Mouse (Mus musculus) embryonic facial prominence, embryonic 15.5 days (tissue): ENCODE measurements around the gene Naa15. TPM values are rescaled to one million over a fixed set of nuclear protein-coding genes. Genes with fewer than 3 reads are reported as not detected.

Experiments used
- ATAC-seq: fragments of 200-750 bp; cut with Nextera tagmentation; 2 replicates; pipeline ENCODE4 v1.8.0; 2017; ENCODE audit warnings: low read depth, moderate TSS enrichment; ENCODE audit not compliant: insufficient number of reproducible peaks, low FRiP score, low TSS enrichment
- H3K27ac ChIP-seq: fragments of 300-500 bp; sonication (generic); replicated peaks from 2 replicates; pipeline ENCODE4 v1.5.1; 2015; ENCODE audit warnings: mild to moderate bottlenecking, inconsistent platforms
- H3K27me3 ChIP-seq: fragments of 300-500 bp; sonication (generic); 2 replicates; pipeline ENCODE4 v1.6.1; 2015; ENCODE audit warnings: inconsistent platforms
- H3K36me3 ChIP-seq: fragments of 300-500 bp; sonication (generic); 2 replicates; pipeline ENCODE4 v1.6.1; 2015; ENCODE audit warnings: mild to moderate bottlenecking, inconsistent platforms
- H3K4me1 ChIP-seq: fragments of 300-500 bp; sonication (generic); 2 replicates; pipeline ENCODE4 v1.6.1; 2015; ENCODE audit warnings: inconsistent platforms
- H3K4me2 ChIP-seq: fragments of 300-500 bp; sonication (generic); replicated peaks from 2 replicates; pipeline ENCODE4 v1.6.1; 2015; ENCODE audit warnings: mild to moderate bottlenecking, inconsistent platforms
- H3K4me3 ChIP-seq: fragments of 300-500 bp; sonication (generic); replicated peaks from 2 replicates; pipeline ENCODE4 v1.5.1; 2015; ENCODE audit warnings: mild to moderate bottlenecking, inconsistent platforms
- H3K9ac ChIP-seq: fragments of 300-500 bp; sonication (generic); 2 replicates; pipeline ENCODE4 v1.6.1; 2015; ENCODE audit warnings: inconsistent platforms
- H3K9me3 ChIP-seq: fragments of 300-500 bp; sonication (generic); replicated peaks from 2 replicates; pipeline ENCODE4 v1.6.1; 2016; ENCODE audit warnings: inconsistent platforms
- WGBS: fragments of 180-500 bp; shearing (Covaris S2); methylation state at CpG from one replicate; pipeline ENCODE4 v1.1.7; 2015; 5-methylcytosine and 5-hydroxymethylcytosine counted together
- polyA plus RNA-seq: library from polyadenylated mRNA; unstranded; fragments of >200 nt; fragmentation: Nextera tagmentation; extraction: Ambion mirVana; gene quantifications from 2 replicates; pipeline ENCODE4 v1.2.1, GENCODE M21; 2015

The Naa15 gene
- polyA plus RNA-seq, 1 experiment from 2014 or later = 41.4 TPM

GRCm38 (mm10) chr3:51434871-51435595, 20.1 kb downstream of the Naa15 start:
- no peak overlapping the region for H3K9ac ChIP-seq
- no peak overlapping the region for H3K4me3 ChIP-seq
- 90% methylated on average over 3 of the region's 3 CpGs for WGBS
- no peak overlapping the region for H3K4me2 ChIP-seq
- peaks cover 7% of the 10 kb centered on the region; the same call in 1 of the 2 replicates for H3K36me3 ChIP-seq
- no peaks in the 10 kb centered on the region for H3K9me3 ChIP-seq
- no peaks in the 10 kb centered on the region for H3K4me1 ChIP-seq
- no peak overlapping the region for H3K27ac ChIP-seq
- no peak for ATAC-seq
- H3K27me3 ChIP-seq = no peaks in the 10 kb centered on the region

GRCm38 (mm10) chr3:51468530-51468929, 53.6 kb downstream of the Naa15 start:
- H3K27ac ChIP-seq = no peak overlapping the region
- peaks cover 73% of the 10 kb centered on the region for H3K36me3 ChIP-seq
- no peak for ATAC-seq
- no peaks in the 10 kb centered on the region for H3K27me3 ChIP-seq
- no peaks in the 10 kb centered on the region for H3K9me3 ChIP-seq
- no peaks in the 10 kb centered on the region for H3K4me1 ChIP-seq
- H3K4me2 ChIP-seq = no peak overlapping the region
- no peak overlapping the region for H3K4me3 ChIP-seq
- WGBS = 78% methylated on average over 2 of the region's 2 CpGs
- H3K9ac ChIP-seq = no peak overlapping the region

DNA sequence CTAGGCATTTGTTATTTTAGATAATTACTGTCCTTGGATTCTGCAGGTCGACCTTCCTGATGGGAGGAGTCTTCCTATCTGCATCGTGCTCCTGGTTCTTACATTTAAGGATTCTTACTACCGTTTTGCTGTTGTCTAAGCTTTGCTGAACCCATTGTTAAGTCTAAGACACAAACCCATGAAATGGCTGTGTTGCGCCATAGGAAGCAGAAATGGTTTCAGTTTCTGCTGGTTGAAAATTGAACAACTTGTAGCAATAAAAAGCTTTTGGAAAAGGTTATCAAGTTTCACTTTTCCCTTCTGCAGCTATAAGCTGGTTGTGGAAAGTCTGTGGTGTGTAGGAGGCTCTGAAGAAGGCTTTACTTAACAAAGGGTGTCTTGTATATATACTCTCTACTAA, 60.8 kb downstream of the Naa15 start:
- Histone ChIP-seq H3K36me3 (peaks cover 30% of the 10 kb centered on the region), H3K27me3 (no peaks in the 10 kb centered on the region), H3K9ac (no peak overlapping the region), H3K27ac (no peak overlapping the region), H3K4me2 (no peak overlapping the region), H3K4me1 (no peaks in the 10 kb centered on the region), H3K4me3 (no peak overlapping the region), H3K9me3 (no peaks in the 10 kb centered on the region)
- WGBS = 66% methylated on average over 4 of the region's 4 CpGs
- ATAC-seq = no peak

GRCm38 (mm10) chr3:51479893-51480292, 64.9 kb downstream of the Naa15 start:
- Histone ChIP-seq H3K27ac (no peak overlapping the region), H3K9me3 (no peaks in the 10 kb centered on the region), H3K4me3 (no peak overlapping the region), H3K9ac (no peak overlapping the region), H3K36me3 (peaks cover 3% of the 10 kb centered on the region; the same call in 1 of the 2 replicates), H3K4me1 (peaks cover 7% of the 10 kb centered on the region), H3K27me3 (no peaks in the 10 kb centered on the region), H3K4me2 (no peak overlapping the region)
- no peak for ATAC-seq
- WGBS = 62% methylated on average over 2 of the region's 2 CpGs

DNA sequence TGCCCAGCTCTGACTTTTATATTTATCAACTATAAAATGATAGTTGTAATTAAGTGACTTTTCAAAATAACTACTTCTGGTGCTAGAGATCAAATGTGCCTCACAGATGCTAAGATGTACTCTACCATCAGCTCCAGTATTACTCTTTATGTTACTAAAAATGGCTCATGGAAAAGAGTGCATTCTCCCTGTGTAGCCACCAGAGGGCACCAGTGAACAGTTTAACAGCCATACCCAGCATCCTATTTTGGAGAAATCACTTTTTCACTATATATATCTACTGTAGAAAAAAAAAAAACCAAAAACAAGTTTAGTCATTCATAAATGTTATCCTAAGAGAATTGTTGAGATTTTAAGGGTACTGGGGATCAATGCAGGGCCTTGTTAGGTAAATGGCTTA, 66.1 kb downstream of the Naa15 start:
- H3K27me3 ChIP-seq = no peaks in the 10 kb centered on the region
- H3K4me3 ChIP-seq = no peak overlapping the region
- ATAC-seq = no peak
- H3K27ac ChIP-seq = no peak overlapping the region
- H3K4me2 ChIP-seq = no peak overlapping the region
- H3K9me3 ChIP-seq = no peaks in the 10 kb centered on the region
- no peak overlapping the region for H3K9ac ChIP-seq
- H3K4me1 ChIP-seq = peaks cover 19% of the 10 kb centered on the region
- H3K36me3 ChIP-seq = no peaks in the 10 kb centered on the region

- Histone ChIP-seq H3K4me3 (no peak overlapping the region), H3K9ac (no peak overlapping the region), H3K4me1 (peaks cover 19% of the 10 kb centered on the region), H3K27me3 (no peaks in the 10 kb centered on the region), H3K27ac (no peak overlapping the region), H3K36me3 (no peaks in the 10 kb centered on the region), H3K4me2 (no peak overlapping the region), H3K9me3 (no peaks in the 10 kb centered on the region)
- WGBS = 50% methylated on average over 3 of the region's 3 CpGs
- no peak for ATAC-seq
These were observed 66.9 kb downstream of the Naa15 start for GRCm38 (mm10) chr3:51481881-51482280.

DNA sequence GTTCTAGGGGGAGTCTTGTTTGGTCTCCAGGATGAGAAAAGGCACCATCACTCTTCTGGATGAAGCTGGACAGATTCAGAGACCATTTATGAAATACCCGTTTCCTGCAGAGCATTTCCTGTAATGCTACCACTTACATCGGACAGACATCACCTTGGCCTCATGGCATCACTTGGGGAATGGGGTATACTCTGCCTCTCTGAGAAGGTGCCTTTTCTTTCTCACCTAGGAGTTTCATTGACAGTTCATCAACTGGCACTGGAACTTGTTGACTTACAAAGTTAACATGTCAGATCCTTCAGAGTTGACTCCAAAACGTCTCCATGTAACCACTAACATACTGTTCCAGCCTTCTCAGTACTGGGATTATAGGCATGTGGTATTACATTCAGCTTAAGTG, 67.8 kb downstream of the Naa15 start:
- WGBS = 57% methylated on average over 3 of the region's 3 CpGs
- Histone ChIP-seq H3K4me3 (peak overlapping the region; percentile 87), H3K4me1 (peaks cover 19% of the 10 kb centered on the region), H3K27ac (peak overlapping the region; percentile 94), H3K9ac (0 out of 2 replicates have a peak overlapping the region, but pooled peaks have one; percentile 72), H3K9me3 (no peaks in the 10 kb centered on the region), H3K4me2 (peak overlapping the region; percentile 75), H3K36me3 (no peaks in the 10 kb centered on the region), H3K27me3 (no peaks in the 10 kb centered on the region)
- no peak for ATAC-seq

DNA sequence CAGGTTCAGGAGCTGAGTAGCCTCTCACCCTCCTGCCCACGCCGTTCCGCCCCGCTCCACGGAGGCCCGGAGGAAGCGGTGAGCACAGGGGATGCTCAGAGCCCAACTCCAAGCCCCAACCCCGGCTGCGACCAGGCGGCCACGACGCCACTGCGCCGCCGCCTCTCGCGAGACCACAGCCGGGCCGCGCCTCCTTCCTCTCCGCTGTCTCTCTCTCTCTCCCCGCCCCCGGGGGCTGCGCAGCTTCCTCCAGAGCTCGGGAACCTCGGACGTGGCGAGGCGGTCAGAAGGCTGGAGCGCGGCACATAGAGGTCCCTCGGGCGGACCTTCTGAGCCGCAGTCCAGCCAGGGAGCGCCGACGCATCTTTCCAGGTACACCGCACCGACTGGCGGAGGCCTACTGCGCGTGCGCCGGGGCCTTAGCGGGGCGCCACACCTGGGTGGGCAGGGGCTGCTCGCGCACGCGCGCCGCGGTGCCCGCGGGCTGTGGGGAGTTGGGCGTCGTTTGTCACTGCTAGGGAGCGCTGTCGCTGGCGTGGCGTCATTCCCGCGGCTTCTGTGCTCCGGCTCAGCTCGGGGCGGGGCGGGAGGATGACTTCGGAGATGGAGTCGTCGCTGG, 68.9 kb downstream of the Naa15 start, which contains the start of gene Rab33b:
Gene Rab33b, plus strand, starts transcription at position 180 of the 619 bp plus-strand sequence.
- Histone ChIP-seq H3K4me3 (peak within 1 kb of the TSS; percentile 87), H3K4me2 (peak within 1 kb of the TSS; percentile 75), H3K9me3 (no peaks in the 10 kb centered on the region), H3K9ac (peak within 1 kb of the TSS; percentile 72), H3K27me3 (no peaks in the 10 kb centered on the region), H3K4me1 (peaks cover 19% of the 10 kb centered on the region), H3K27ac (peak within 1 kb of the TSS; percentile 94), H3K36me3 (peaks cover 3% of the 10 kb centered on the region; the same call in 1 of the 2 replicates)
- peak; percentile 96 for ATAC-seq
- WGBS = under 1% methylated on average over 70 of the region's 70 CpGs

DNA sequence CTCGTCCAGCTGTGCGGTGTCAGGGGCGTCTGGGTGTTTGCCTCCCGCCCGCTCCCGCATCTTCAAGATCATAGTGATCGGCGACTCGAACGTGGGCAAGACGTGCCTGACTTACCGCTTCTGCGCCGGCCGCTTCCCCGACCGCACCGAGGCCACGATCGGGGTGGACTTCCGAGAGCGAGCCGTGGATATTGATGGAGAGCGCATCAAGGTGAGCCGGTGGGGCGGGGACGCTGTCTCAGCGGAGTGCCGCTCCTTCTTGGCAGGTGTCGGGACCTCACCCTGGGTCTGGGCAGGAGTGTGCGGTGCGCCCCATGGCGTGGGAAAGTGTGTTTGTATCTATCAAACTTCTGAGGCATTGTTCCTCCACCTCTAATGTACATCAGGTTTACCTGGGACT, 69.4 kb downstream of the Naa15 start:
- H3K4me2 ChIP-seq = peak overlapping the region; percentile 75
- no peaks in the 10 kb centered on the region for H3K9me3 ChIP-seq
- H3K4me1 ChIP-seq = peaks cover 19% of the 10 kb centered on the region
- peaks cover 3% of the 10 kb centered on the region; the same call in 1 of the 2 replicates for H3K36me3 ChIP-seq
- H3K4me3 ChIP-seq = peak overlapping the region; percentile 87
- H3K9ac ChIP-seq = peak overlapping the region; percentile 72
- peak overlapping the region; percentile 94 for H3K27ac ChIP-seq
- peak; percentile 12 for ATAC-seq
- H3K27me3 ChIP-seq = no peaks in the 10 kb centered on the region
- WGBS = 0% methylated on average over 33 of the region's 33 CpGs

DNA sequence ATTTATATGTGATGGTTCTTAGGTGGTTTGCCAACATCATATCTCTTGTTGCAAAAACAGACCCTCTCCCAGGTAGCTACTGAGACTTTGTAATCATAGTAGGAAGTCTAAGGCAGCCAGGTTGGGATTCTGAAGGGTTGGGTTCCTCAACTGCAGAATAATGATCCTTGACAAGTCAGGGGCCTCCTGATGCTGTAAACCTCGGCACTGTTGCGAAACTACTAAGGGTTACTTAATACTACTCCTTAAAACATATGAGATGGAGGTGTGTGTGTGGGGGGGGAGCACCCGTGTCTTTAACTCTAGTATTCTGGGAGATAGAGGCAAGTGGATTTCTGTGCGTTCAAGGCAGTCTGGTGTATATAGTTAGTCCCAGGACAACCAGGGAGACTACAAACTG, 70.4 kb downstream of the Naa15 start:
- Histone ChIP-seq H3K9ac (no peak overlapping the region), H3K36me3 (peaks cover 3% of the 10 kb centered on the region; the same call in 1 of the 2 replicates), H3K27ac (no peak overlapping the region), H3K4me1 (peaks cover 19% of the 10 kb centered on the region), H3K27me3 (no peaks in the 10 kb centered on the region), H3K9me3 (no peaks in the 10 kb centered on the region), H3K4me3 (peak overlapping the region; percentile 87), H3K4me2 (peak overlapping the region; percentile 75)
- 53% methylated on average over 4 of the region's 4 CpGs for WGBS
- no peak for ATAC-seq

- Histone ChIP-seq H3K36me3 (peaks cover 3% of the 10 kb centered on the region; the same call in 1 of the 2 replicates), H3K4me3 (no peak overlapping the region), H3K27ac (no peak overlapping the region), H3K9me3 (no peaks in the 10 kb centered on the region), H3K4me2 (no peak overlapping the region), H3K27me3 (no peaks in the 10 kb centered on the region), H3K4me1 (peaks cover 19% of the 10 kb centered on the region), H3K9ac (no peak overlapping the region)
- ATAC-seq = no peak
- 88% methylated on average over 4 of the region's 4 CpGs for WGBS
These were observed 71.7 kb downstream of the Naa15 start for GRCm38 (mm10) chr3:51486491-51487195.
